Comparison of ENCODE assay signal across 9 mouse cellular contexts in genomic region chr2:168870480-168870879, GRCm38 (mm10).
DNase-seq lines count a peak whose midpoint lies in the region; ATAC-seq and TF ChIP-seq lines count a peak whose summit lies in the region.
"Had no signal": no experiment of that assay in that cellular context is flagged by ENCODE, and none has a peak within 500 bp of the region (broad histone marks: within the 10 kb centered on the region; RNA-seq: fewer than 3 reads in every experiment).

No protein-coding gene starts in this region.

- peak; percentile 38 for DNase-seq in gastrocnemius, adult 2 months
- no peak for DNase-seq in gastrocnemius, postnatal 25 days
- DNase-seq in liver, embryonic 14.5 days (ENCODE audit: low read depth in 3 of 3, low spot score in 3 of 3) = no peak
- DNase-seq in liver, embryonic 11.5 days (ENCODE audit: low spot score) = no peak
- peak; percentile 50 for DNase-seq in WW6 (ENCODE audit: low read depth, low spot score)
- no peak for DNase-seq in testis, postnatal 14 days (ENCODE audit: low spot score)
- DNase-seq in Muller cell, postnatal 12 days (ENCODE audit: inconsistent ontology term) = no peak

- no peak overlapping the region for H3K4me2 ChIP-seq in liver, embryonic 14.5 days (ENCODE audit: low read depth)
- H3K4me2 ChIP-seq in liver, embryonic 11.5 days = no peak overlapping the region
- H3K4me2 ChIP-seq: embryonic facial prominence, embryonic 15.5 days had no signal

- 55% methylated on average over 4 of the region's 4 CpGs for WGBS in liver, embryonic 14.5 days (ENCODE audit: insufficient replicate concordance)
- 58% methylated on average over 4 of the region's 4 CpGs for WGBS in liver, embryonic 11.5 days

- H3K27me3 ChIP-seq in liver, embryonic 14.5 days (ENCODE audit: control insufficient read depth, insufficient read depth, low read length) = no peaks in the 10 kb centered on the region
- no peaks in the 10 kb centered on the region for H3K27me3 ChIP-seq in liver, embryonic 11.5 days (replicated peaks; ENCODE audit: control insufficient read depth, insufficient read depth, low read length)
- H3K27me3 ChIP-seq: embryonic facial prominence, embryonic 15.5 days had no signal

- H3K36me3 ChIP-seq in liver, embryonic 14.5 days (replicated peaks; ENCODE audit: control insufficient read depth, insufficient read depth, low read depth) = no peaks in the 10 kb centered on the region
- no peaks in the 10 kb centered on the region for H3K36me3 ChIP-seq in liver, embryonic 11.5 days (ENCODE audit: control insufficient read depth, insufficient read depth, low read length)
- H3K36me3 ChIP-seq: embryonic facial prominence, embryonic 15.5 days had no signal

- TF ChIP-seq CTCF in gastrocnemius, adult 2 months (IDR thresholded peaks at IDR 0.05) = peak; percentile 65
- peak; percentile 54 for TF ChIP-seq CTCF in liver, embryonic 14.5 days (IDR thresholded peaks at IDR 0.05; ENCODE audit: low read depth)

- no peak overlapping the region for H3K9ac ChIP-seq in liver, embryonic 14.5 days (replicated peaks)
- H3K9ac ChIP-seq in liver, embryonic 11.5 days (ENCODE audit: low read depth, low read length) = no peak overlapping the region
- H3K9ac ChIP-seq: embryonic facial prominence, embryonic 15.5 days had no signal

- H3K27ac ChIP-seq in gastrocnemius, adult 2 months = no peak overlapping the region
- H3K27ac ChIP-seq in liver, embryonic 14.5 days = no peak overlapping the region
- no peak overlapping the region for H3K27ac ChIP-seq in liver, embryonic 11.5 days (ENCODE audit: low read depth, low read length)
- H3K27ac ChIP-seq: embryonic facial prominence, embryonic 15.5 days had no signal

- no peaks in the 10 kb centered on the region for H3K9me3 ChIP-seq in liver, embryonic 14.5 days (ENCODE audit: control insufficient read depth, low read length)
- no peaks in the 10 kb centered on the region for H3K9me3 ChIP-seq in liver, embryonic 11.5 days (ENCODE audit: control insufficient read depth, low read length)
- H3K9me3 ChIP-seq: embryonic facial prominence, embryonic 15.5 days had no signal

- ATAC-seq in liver, embryonic 14.5 days (ENCODE audit: insufficient read depth) = no peak
- no peak for ATAC-seq in liver, embryonic 11.5 days (replicated peaks; ENCODE audit: low FRiP score)
- peak; percentile 51; the same call in 1 of the 2 replicates for ATAC-seq in megakaryocyte-erythroid progenitor cell, adult 5-6 weeks (replicated peaks; ENCODE audit: low FRiP score, low TSS enrichment, poor library complexity, severe bottlenecking)

- TF ChIP-seq EP300 in liver, embryonic 14.5 days (IDR thresholded peaks at IDR 0.05; ENCODE audit: low read depth) = no peak

- H3K4me3 ChIP-seq in gastrocnemius, adult 2 months = no peak overlapping the region
- H3K4me3 ChIP-seq in liver, embryonic 14.5 days (ENCODE audit: insufficient read depth in 1 of 2, low read depth in 2 of 2, low read length in 2 of 2) = no peak overlapping the region
- H3K4me3 ChIP-seq in liver, embryonic 11.5 days (ENCODE audit: low read depth, low read length) = no peak overlapping the region
- H3K4me3 ChIP-seq: embryonic facial prominence, embryonic 15.5 days had no signal

- no peaks in the 10 kb centered on the region for H3K4me1 ChIP-seq in liver, embryonic 14.5 days (replicated peaks; ENCODE audit: control insufficient read depth in 2 of 2, insufficient read depth in 2 of 2, low read length in 1 of 2)
- peaks cover 3% of the 10 kb centered on the region for H3K4me1 ChIP-seq in liver, embryonic 11.5 days (replicated peaks; ENCODE audit: control insufficient read depth, insufficient read depth, low read length)

- intact Hi-C loops in gastrocnemius, adult 2 months (cut with DNase I) = loop anchor here (5.0 kb wide), 1 partner anchor 178 kb away; no protein-coding TSS in a partner anchor

Comparison
In these comparisons a context has a peak if more than half of its experiments do, and no peak if none do; other contexts are left out.
1. DNase-seq: peak in gastrocnemius, adult 2 months (single experiment) and WW6 (single experiment); none in gastrocnemius, postnatal 25 days (single experiment), liver, embryonic 14.5 days (0 of 3), liver, embryonic 11.5 days (single experiment), testis, postnatal 14 days (single experiment) and Muller cell, postnatal 12 days (single experiment).